Mouse (Mus musculus) gastrocnemius, adult 18-20 months (tissue): ENCODE measurements around the gene Glb1. TPM values are rescaled to one million over a fixed set of nuclear protein-coding genes. Genes with fewer than 3 reads are reported as not detected.
"Not testable (repeated sequence)": the region's sequence is repeated elsewhere in the genome, so short reads cannot be mapped to it uniquely, and the experiment has no call there.

Experiments
- DNase-seq: peaks from one replicate; pipeline ENCODE4 v3.0.0; 2021; ENCODE audit warnings: low spot score
- total RNA-seq, 2 experiments: library from RNA; stranded (reverse); gene quantifications; 2 replicates each; pipeline ENCODE4 v1.2.3; 2021

The Glb1 gene
- total RNA-seq, 2 experiments from 2014 or later, result 2.8 to 3.5 TPM

DNA sequence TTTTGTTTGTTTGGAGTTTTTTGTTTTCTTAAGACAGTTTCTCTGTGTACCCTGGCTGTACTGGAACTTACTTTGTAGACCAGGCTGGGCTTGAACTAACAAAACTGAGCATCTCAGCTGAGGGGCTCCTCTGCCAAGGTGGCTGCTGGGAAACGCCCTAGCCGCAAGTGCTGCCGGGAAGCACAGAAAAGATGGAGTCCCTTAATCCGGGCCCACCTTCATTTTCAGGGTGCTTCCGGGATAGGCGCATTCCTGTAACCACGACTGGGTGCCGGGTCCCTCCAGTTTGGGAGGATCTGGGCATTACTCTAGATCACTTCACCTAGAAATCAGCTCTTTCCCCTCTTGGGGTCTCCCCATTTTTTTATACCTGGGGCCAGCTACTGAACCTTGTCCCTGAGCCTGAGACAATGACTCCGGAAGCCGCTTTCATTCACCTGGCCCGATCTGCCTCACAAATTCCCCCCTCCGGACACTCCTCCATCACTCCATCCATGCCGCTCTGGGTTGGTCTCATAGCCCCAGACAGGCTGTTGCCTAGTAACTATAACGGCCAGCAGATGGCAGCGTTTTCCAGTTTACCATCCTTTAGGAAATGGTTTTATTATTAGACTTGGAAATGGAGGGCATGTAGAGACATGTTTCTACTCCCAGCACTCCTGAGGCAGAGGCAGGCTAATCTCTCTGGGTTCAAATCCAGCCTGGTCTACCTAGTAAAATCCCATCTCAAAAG, 99.1 kb downstream of the Glb1 start:
- peak; percentile 25 for DNase-seq

DNA sequence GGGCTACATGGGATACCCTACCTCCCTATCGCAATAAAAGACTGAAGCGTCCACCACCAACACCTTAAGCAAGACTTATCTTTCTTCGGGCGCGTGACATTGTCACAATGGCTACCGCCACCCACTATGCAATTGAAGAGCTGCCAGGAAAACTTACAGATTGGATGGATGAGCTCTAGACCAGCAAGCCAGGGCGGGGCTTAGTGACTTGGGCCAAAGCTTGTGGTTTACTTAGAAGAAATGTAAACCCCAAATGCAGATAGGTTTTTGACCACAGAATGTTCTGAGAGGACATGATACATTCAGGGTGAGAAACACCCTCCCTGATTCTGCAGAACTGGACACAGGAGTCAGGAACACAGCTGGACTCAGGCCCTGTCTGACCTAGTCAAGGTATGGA, 100.2 kb downstream of the Glb1 start:
- no peak for DNase-seq

DNA sequence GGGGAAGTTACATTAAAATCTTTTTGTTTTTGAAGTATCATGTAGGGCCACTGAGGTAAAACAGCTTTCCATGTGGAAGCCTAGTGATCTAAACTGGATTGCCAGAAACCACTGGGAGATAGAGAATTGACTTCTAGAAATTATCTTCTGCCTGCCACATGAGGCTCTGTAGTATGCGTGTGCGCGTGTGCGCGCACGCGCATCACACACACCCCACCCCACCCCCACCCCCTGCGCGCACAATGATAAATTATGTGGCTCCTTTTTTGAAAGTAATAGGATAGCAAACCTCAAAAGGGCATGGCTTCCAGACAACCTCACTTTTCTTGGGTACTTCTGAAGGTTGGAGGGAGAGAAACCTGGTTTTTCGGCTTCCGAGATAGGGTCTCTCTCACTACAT, 101.0 kb downstream of the Glb1 start:
- DNase-seq, result no peak

DNA sequence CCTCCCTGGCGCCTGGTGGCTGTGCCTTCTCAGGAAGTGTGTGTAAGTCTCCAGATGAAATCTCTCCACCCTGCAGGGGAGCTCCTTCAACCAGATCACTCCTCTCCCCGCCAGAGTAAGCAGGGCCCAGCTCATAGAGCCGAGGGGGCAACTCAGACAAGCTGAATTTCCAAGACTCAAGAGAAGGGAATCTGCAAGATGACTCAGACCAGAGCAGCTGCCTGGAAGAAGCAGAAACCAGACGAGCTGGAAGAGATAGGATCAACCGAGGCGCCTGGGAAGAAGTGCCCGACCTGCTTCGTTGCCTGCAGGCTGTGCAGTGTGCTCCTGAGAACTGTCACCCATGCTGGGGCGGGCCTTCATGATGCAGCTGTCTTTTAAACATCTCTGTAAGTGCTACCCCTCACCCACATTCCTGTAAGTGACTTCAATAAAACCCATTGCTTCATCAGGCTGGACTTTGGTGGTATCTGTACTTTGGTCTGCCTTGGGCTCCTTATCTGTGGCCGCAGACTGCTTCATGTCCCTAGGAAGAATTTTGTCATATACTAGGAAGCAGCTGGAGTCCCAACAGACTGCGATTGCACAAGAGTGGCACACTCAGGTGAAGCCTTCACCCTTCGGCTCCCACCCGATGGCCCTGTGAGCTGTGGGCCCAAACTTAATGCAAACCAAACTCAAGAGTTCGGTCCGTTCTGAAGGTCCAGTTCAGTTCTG, 102.0 kb downstream of the Glb1 start:
- DNase-seq, result no peak

DNA sequence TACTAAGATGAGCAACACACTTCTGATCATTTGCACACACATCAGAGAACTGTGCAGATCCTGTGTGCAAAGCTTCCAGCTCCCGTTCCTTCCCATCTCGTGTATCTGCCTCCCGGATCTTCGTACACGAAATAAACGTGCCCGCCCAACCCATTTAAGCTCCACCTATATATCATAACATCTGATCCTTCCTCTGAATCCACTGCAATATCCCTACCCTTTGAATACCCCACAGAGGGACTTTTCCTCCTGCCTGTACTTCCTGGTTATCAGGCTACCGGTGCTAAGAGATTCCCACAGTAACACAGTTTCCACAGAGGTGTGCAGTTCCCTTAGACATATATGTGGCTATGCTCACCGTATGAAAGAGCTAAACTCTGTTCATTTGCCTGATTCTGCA, 103.9 kb downstream of the Glb1 start, which contains the start of gene Ccr4:
Gene Ccr4 (minus strand): TSS at position 101 of the 400 bp plus-strand sequence.
- DNase-seq, result no peak

DNA sequence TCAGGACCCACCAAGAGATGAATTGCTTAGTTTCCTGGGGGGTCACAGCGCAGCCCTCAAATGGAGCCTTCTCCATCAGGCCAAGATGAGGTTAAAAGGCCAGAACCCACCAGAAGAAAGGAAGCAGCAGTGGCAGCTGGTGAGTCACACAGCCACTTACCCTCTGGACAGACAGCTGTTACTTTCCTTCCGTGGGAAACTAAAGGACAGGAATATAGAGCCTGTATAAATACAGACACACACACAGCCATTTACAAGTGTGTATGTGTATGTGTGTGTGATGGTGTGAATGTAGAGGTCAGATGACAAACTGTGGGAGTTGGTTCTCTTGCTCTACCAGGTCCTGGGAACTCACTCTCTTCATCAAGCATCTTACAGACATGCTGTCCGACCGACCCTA, 105.7 kb downstream of the Glb1 start:
- no peak for DNase-seq

DNA sequence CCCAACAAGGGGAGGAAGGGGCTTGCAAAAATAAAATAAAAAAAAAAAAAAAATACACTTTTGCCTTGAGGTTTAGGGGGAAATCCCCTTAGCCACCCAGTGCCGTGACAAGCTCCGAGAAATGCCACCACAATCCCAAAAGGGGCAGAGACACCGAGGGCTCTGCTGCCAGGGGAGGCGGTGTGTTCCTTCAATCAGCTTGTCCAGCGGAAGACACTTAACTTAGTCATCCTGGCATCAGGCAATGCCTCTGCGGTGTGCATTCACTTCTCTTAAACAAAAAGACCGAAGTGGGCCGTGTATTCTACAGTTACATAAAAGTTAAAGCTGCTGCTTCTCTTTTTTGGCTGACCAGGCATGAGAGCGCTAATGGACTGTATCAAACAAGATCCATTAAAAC, 106.5 kb downstream of the Glb1 start:
- DNase-seq, result no peak

DNA sequence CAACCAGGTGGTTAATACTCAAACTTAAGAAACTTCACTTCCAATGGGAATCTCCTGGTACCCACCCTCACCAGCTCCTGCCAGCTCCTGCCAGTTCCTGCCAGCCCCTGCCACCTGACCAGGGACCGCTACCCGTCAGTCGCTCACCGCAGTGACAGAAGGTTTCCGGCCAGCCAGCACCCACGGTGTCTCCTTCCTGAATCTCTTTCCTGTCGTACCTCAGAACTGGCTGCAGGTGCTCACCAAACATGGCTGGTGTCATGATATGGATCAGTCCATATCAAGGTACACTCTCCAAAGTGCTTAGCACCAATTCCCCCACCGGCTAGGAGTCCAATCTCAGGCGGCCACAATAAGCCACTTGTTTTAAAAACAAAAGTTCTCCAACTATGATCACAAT, 108.9 kb downstream of the Glb1 start:
- DNase-seq, result no peak

DNA sequence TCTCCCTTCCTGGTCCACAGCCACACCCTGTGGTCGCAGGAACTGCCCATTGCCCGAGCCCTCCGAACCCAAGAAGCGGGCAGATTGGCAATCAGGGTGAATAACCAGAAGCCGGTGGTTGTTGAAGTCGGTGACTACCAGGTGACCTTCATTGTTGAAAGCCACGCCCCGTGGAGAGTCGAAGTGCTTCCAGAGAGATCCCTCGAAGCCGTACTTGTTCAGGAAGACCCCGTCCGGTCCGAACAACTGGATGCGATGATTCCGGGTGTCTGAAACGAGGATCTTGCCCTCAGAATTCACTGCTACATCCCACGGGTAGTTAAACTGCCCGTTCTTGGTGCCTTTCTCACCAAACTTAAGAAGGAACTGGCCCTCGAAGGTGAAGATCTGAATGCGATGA, 112.0 kb downstream of the Glb1 start:
- DNase-seq, result no peak

DNA sequence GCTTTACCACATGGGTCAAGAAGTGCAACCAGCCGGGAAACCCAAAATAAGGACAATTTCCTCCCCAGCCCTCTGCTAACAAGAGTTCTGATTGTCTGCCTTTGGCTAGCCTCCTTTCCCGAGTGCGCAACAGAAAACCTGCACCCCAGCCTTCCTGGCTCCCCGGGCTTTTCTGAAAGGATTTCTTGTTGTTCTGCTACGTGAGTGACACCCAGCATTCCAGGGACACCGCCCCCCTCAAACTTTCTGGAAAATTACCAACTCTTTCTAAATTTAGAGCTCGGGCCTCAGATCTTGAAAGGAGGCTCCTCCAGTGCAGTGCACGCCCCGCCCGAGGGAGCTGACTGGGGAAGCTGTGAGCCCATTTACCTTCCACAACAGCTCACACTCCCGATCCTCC, 114.5 kb downstream of the Glb1 start, which contains the start of gene C130032M10Rik:
Gene C130032M10Rik (plus strand): TSS at position 334 of the 400 bp plus-strand sequence.
- no peak for DNase-seq

DNA sequence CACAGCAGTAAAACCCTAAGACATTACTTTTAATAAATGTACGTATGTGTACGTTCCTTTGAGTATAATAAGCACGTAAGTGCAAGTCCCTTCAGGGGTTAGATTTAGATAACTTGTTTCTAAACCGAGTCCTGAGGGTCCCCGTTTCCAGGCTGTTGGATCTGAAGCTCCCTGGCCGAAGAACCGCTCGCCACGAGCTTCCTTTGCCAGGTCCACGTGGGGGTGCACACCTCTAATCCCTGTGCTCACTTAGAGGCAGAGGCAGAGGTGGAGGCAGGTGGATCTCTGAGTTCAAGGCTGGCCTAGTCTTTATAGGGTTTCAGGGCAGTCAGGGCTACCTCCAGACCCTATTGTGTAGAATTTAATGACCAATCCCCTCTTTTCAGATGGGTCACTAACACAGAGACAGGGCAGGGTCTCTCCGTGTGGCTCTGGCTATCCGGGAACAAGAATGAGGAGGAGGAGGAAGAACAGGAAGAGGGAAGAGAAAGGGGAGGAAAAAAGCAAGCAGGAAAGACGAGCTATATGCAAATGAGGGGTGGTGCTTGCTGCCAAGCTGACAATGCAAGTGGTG, 117.1 kb downstream of the Glb1 start:
- no peak for DNase-seq

DNA sequence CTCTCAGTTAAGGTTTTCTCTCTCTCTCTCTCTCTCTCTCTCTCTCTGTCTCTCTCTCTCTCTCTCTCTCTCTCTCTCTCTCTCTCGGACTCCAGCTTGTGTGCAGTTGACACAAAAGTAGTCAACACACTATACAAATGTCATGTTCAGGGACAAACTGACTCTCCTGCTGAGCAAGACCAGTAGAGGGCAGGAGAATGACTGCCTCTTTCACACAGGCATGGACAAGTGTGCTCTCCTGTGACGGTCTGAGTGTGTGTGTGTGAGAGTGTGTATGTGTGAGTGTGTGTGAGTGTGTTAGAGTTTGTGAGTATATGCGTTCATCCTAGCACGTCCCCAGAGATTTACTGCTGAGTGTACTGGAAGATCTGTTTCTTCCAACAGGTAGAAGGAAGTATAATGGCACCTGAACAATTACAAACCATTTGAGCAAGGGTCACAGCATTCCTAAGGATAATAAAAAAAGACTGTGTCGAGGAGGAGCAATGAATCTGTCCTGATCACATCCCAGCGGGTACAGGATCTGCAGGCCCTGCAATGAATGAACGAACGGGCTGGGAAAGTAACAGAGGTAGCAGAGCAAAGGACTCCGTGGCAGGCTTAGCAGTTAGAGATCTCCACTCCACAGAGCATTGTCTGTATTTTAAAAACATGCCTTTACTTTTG, 118.1 kb downstream of the Glb1 start:
- no peak for DNase-seq

DNA sequence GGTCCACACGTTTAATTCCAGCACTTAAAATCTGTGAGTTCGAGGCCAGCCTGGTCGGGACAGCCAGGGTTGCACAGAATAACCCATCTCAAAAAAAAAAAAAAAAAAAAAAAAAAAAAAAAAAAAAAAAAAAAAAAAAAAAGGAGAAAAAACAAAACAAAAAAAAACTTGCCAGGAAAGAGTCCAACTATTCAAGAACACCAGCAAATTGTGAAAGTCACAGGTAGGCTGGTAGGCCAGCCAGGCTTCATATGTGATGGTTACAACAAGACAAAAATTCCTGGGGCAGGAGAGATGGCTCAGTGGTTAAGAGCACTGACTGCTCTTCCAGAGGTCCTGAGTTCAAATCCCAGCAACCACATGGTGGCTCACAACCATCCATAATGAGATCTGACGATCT, 119.7 kb downstream of the Glb1 start:
- not testable (repeated sequence) for DNase-seq

DNA sequence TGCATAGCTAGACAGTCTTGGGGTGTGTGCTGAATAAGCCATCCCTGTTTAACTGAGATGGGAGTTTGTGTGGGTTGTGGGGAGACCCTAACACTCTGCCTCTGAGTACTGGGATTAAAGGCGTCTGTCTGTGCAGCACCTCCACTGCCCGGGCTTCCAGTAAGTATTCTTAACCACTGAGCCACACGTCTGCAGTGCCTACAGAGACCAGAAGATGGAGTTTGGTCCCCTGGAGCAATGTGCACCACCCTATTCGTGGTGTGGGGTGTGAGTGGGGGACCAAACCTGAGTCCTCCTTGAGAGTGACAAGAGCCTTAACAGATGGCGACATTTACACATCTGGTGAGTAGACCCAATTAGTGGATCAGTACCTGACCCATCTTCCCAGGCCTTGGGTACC, 121.2 kb downstream of the Glb1 start:
- DNase-seq, result no peak

DNA sequence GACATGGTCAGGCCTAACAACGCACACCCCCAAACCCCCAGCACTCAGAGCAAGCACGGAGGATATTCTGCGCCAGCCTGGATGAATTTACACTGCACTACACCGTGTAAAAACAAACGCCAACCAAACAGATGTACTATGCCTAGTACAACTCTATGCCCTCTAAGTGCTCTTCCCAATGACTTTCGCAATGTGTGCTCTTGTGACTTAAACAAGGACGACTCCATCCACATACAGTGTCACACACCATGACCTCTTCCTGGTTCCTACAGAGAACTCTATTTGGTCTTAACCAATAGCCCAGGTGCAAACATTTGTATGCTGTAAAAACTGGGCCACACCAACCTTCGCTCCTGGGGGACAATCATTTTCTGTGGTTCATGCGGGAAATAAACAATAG, 121.6 kb downstream of the Glb1 start:
- no peak for DNase-seq

Other genes starting within 250 kb of the Glb1 start
- not detected for gene Bcl2a1c, start 70.9 kb upstream of the Glb1 start, total RNA-seq
- 1 to 10 TPM; 7.1 to 8.0 TPM for gene Crtap, start 10.4 kb upstream of the Glb1 start, total RNA-seq
- gene Tmppe, start within 50 bp of the Glb1 start, total RNA-seq, result 1 to 10 TPM; 1.3 TPM
- not detected for gene Ccr4, start 103.8 kb downstream of the Glb1 start, total RNA-seq
- gene C130032M10Rik, start 114.6 kb downstream of the Glb1 start, total RNA-seq, result not detected
- not detected for gene Trim71, start 163.3 kb downstream of the Glb1 start, total RNA-seq
- gene Cnot10, start 239.1 kb downstream of the Glb1 start, total RNA-seq, result 10 to 100 TPM; 15.2 to 15.4 TPM